Mouse (Mus musculus): Measurements from ENCODE around the gene Opcml. TPM values are rescaled to one million over a fixed set of nuclear protein-coding genes. Genes with fewer than 3 reads are reported as not detected.

The Opcml gene
- polyA plus RNA-seq, 1 experiment = 0.04 TPM

- Histone ChIP-seq H3K36me3 (ENCODE audit: control insufficient read depth, insufficient read depth, low read length) (no peaks in the 10 kb centered on the region), H3K4me1 (ENCODE audit: control insufficient read depth, insufficient read depth, insufficient read length, low read length) (no peaks in the 10 kb centered on the region), H3K27ac (ENCODE audit: insufficient read depth, low read depth, low read length) (no peak overlapping the region), H3K27me3 (ENCODE audit: control insufficient read depth, insufficient read depth, low read length) (no peaks in the 10 kb centered on the region), H3K4me3 (ENCODE audit: low read depth, low read length) (no peak overlapping the region)
- 29% methylated on average over 2 of the region's 2 CpGs for WGBS
- TF ChIP-seq POLR2A (IDR thresholded peaks at IDR 0.05; ENCODE audit: low read depth, low read length) (no peak), CTCF (IDR thresholded peaks at IDR 0.05; ENCODE audit: extremely low read depth, insufficient read length, insufficient replicate concordance, low read depth, low read length) (no peak)
Observed at GRCm38 (mm10) chr9:27963385-27963784, 172.8 kb downstream of the Opcml start.

GRCm38 (mm10) chr9:27964902-27965550, 174.5 kb downstream of the Opcml start:
- Histone ChIP-seq H3K4me1 (ENCODE audit: control insufficient read depth, insufficient read depth, insufficient read length, low read length) (no peaks in the 10 kb centered on the region), H3K27me3 (ENCODE audit: control insufficient read depth, insufficient read depth, low read length) (no peaks in the 10 kb centered on the region), H3K4me3 (ENCODE audit: low read depth, low read length) (no peak overlapping the region), H3K36me3 (ENCODE audit: control insufficient read depth, insufficient read depth, low read length) (no peaks in the 10 kb centered on the region), H3K27ac (ENCODE audit: insufficient read depth, low read depth, low read length) (no peak overlapping the region)
- no peak for TF ChIP-seq CTCF (IDR thresholded peaks at IDR 0.05; ENCODE audit: extremely low read depth, insufficient read length, insufficient replicate concordance, low read depth, low read length)
- 77% methylated on average over 10 of the region's 10 CpGs for WGBS

DNA sequence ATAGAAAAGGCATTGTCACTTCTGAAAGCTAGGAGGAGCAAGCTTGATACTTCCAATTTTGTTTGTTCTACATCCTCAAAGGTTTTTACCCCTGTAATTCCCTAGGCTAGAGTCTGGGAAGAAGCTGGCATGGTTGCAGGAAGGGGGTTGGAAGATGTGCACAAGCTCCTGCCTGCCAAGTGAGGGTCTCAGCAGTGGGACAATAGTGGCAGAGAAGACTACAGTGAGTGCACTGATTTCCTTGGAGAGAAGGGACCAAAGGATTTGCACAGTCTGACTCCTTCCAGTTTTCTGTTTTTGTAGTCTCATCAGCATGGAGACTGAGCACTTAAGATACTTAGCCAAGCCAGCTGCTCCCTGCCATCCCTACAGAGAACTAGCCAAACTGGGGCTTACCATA, 177.7 kb downstream of the Opcml start:
- H3K27ac ChIP-seq (ENCODE audit: insufficient read depth, low read depth, low read length) = no peak overlapping the region

GRCm38 (mm10) chr9:27972293-27972692, 181.7 kb downstream of the Opcml start:
- TF ChIP-seq POLR2A (IDR thresholded peaks at IDR 0.05; ENCODE audit: low read depth, low read length) (no peak), CTCF (IDR thresholded peaks at IDR 0.05; ENCODE audit: extremely low read depth, insufficient read length, insufficient replicate concordance, low read depth, low read length) (no peak)
- Histone ChIP-seq H3K4me3 (ENCODE audit: low read depth, low read length) (no peak overlapping the region), H3K36me3 (ENCODE audit: control insufficient read depth, insufficient read depth, low read length) (no peaks in the 10 kb centered on the region), H3K27ac (ENCODE audit: insufficient read depth, low read depth, low read length) (no peak overlapping the region), H3K4me1 (ENCODE audit: control insufficient read depth, insufficient read depth, insufficient read length, low read length) (no peaks in the 10 kb centered on the region), H3K27me3 (ENCODE audit: control insufficient read depth, insufficient read depth, low read length) (no peaks in the 10 kb centered on the region)
- 75% methylated on average over 5 of the region's 5 CpGs for WGBS

More for the DNA sequence above, 177.7 kb downstream of the Opcml start:
- no peak for TF ChIP-seq CTCF (IDR thresholded peaks at IDR 0.05; ENCODE audit: extremely low read depth, insufficient read length, insufficient replicate concordance, low read depth, low read length)
- no peak for TF ChIP-seq POLR2A (IDR thresholded peaks at IDR 0.05; ENCODE audit: low read depth, low read length)
- Histone ChIP-seq H3K4me3 (ENCODE audit: low read depth, low read length) (no peak overlapping the region), H3K36me3 (ENCODE audit: control insufficient read depth, insufficient read depth, low read length) (no peaks in the 10 kb centered on the region), H3K4me1 (ENCODE audit: control insufficient read depth, insufficient read depth, insufficient read length, low read length) (no peaks in the 10 kb centered on the region), H3K27me3 (ENCODE audit: control insufficient read depth, insufficient read depth, low read length) (no peaks in the 10 kb centered on the region)

- no peaks in the 10 kb centered on the region for H3K4me1 ChIP-seq (ENCODE audit: control insufficient read depth, insufficient read depth, insufficient read length, low read length)
- no peak for TF ChIP-seq POLR2A (IDR thresholded peaks at IDR 0.05; ENCODE audit: low read depth, low read length)
- TF ChIP-seq CTCF (IDR thresholded peaks at IDR 0.05; ENCODE audit: extremely low read depth, insufficient read length, insufficient replicate concordance, low read depth, low read length) = no peak
- no peak overlapping the region for H3K4me3 ChIP-seq (ENCODE audit: low read depth, low read length)
- no peaks in the 10 kb centered on the region for H3K36me3 ChIP-seq (ENCODE audit: control insufficient read depth, insufficient read depth, low read length)
- H3K27ac ChIP-seq (ENCODE audit: insufficient read depth, low read depth, low read length) = no peak overlapping the region
- H3K27me3 ChIP-seq (ENCODE audit: control insufficient read depth, insufficient read depth, low read length) = no peaks in the 10 kb centered on the region
Observed at GRCm38 (mm10) chr9:27982576-27982975, 192.0 kb downstream of the Opcml start.

- H3K4me3 ChIP-seq (ENCODE audit: low read depth, low read length) = no peak overlapping the region
- H3K27ac ChIP-seq (ENCODE audit: insufficient read depth, low read depth, low read length) = no peak overlapping the region
- 71% methylated on average over 8 of the region's 8 CpGs for WGBS
Observed at GRCm38 (mm10) chr9:27986604-27987588, 196.3 kb downstream of the Opcml start.

DNA sequence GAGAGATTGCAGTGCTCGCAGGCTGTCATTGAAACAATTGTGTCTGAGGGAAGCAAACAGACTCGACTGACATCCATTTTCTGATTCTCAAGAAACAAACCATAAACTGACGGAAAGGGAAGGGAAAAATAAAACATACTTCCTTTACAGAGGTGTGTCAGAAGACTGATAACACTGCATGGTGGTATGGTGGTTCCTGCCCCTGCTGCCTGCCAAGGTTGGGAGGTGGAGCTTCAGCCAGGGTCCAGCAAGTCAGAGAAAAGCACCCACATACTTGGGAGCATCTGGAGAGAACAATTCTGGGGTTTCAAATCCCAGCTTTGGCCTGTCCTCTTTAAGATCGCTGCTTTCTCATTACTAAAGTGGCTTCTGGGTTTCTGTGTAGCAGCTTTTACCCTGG, 201.0 kb downstream of the Opcml start:
- 54% methylated on average over 4 of the region's 4 CpGs for WGBS
- no peaks in the 10 kb centered on the region for H3K4me1 ChIP-seq (ENCODE audit: control insufficient read depth, insufficient read depth, insufficient read length, low read length)
- H3K27ac ChIP-seq (ENCODE audit: insufficient read depth, low read depth, low read length) = no peak overlapping the region
- H3K27me3 ChIP-seq (ENCODE audit: control insufficient read depth, insufficient read depth, low read length) = no peaks in the 10 kb centered on the region
- TF ChIP-seq CTCF (IDR thresholded peaks at IDR 0.05; ENCODE audit: extremely low read depth, insufficient read length, insufficient replicate concordance, low read depth, low read length) (no peak), POLR2A (IDR thresholded peaks at IDR 0.05; ENCODE audit: low read depth, low read length) (no peak)
- H3K4me3 ChIP-seq (ENCODE audit: low read depth, low read length) = no peak overlapping the region
- H3K36me3 ChIP-seq (ENCODE audit: control insufficient read depth, insufficient read depth, low read length) = no peaks in the 10 kb centered on the region

More at GRCm38 (mm10) chr9:27986604-27987588, 196.3 kb downstream of the Opcml start:
- Histone ChIP-seq H3K36me3 (ENCODE audit: control insufficient read depth, insufficient read depth, low read length) (no peaks in the 10 kb centered on the region), H3K4me1 (ENCODE audit: control insufficient read depth, insufficient read depth, insufficient read length, low read length) (no peaks in the 10 kb centered on the region), H3K27me3 (ENCODE audit: control insufficient read depth, insufficient read depth, low read length) (no peaks in the 10 kb centered on the region)
- TF ChIP-seq POLR2A (IDR thresholded peaks at IDR 0.05; ENCODE audit: low read depth, low read length) (no peak), CTCF (IDR thresholded peaks at IDR 0.05; ENCODE audit: extremely low read depth, insufficient read length, insufficient replicate concordance, low read depth, low read length) (no peak)

Data from small intestine, adult 2 months (tissue).